7 mouse cellular contexts compared by ENCODE assay signal in the genomic region with DNA sequence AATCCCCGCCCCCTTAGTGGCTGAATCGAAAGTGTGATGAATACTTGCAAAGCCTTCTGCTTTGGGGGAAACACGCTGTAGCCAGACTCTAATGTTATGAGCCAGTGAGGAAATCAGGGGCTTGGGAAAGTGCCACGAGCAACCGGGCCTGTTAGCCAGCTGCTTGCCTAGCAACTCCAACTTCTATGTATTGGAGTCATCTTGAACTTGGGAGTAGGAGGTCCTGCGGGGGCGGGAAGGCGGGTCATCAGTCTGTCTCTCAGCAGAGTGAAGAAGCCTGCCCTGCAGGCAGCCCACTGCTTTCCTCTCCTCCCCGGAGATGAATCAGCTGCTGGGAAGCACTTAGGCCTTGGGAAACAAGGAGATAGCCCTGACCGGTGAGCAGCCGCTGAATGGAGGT. TPM values are rescaled to one million over a fixed set of nuclear protein-coding genes. Genes with fewer than 3 reads are reported as not detected.
DNase-seq lines count a peak whose midpoint lies in the region; ATAC-seq lines count a peak whose summit lies in the region.

No protein-coding gene starts in this region.

- H3K36me3 ChIP-seq in forebrain, embryonic 12.5 days (replicated peaks): no peaks in the 10 kb centered on the region

- no peak overlapping the region for H3K4me3 ChIP-seq in forebrain, embryonic 12.5 days (replicated peaks)

- H3K9me3 ChIP-seq in forebrain, embryonic 12.5 days: no peaks in the 10 kb centered on the region

- WGBS in forebrain, embryonic 12.5 days: 82% methylated on average over 11 of the region's 11 CpGs

- peaks cover 4% of the 10 kb centered on the region; the same call in 1 of the 2 replicates for H3K27me3 ChIP-seq in forebrain, embryonic 12.5 days

- peak; percentile 34 for DNase-seq in urinary bladder, postnatal 25 days (ENCODE audit: low spot score)
- no peak for DNase-seq in urinary bladder, postnatal 10 days (ENCODE audit: low spot score)
- DNase-seq in gastrocnemius, postnatal 25 days: peak; percentile 40
- DNase-seq in layer of hippocampus, postnatal 36 days: peak; percentile 40 to 54
- peak; percentile 77 to 79 for DNase-seq in right cerebral cortex, postnatal 10 days (ENCODE audit: low spot score in 2 of 2)

- no peak overlapping the region for H3K27ac ChIP-seq in forebrain, embryonic 12.5 days

- peaks cover 15% of the 10 kb centered on the region for H3K4me1 ChIP-seq in forebrain, embryonic 12.5 days

- H3K9ac ChIP-seq in forebrain, embryonic 12.5 days: no peak overlapping the region

- no peak for ATAC-seq in CD4-positive, CD25-positive, alpha-beta regulatory T cell, adult 4 months
- no peak for ATAC-seq in forebrain, embryonic 12.5 days (ENCODE audit: low FRiP score)

- H3K4me2 ChIP-seq in forebrain, embryonic 12.5 days: no peak overlapping the region

RNA-seq across cellular contexts. Expression of a gene that starts 42.1 kb away (rescaled TPM):
- 1 to 10 TPM in 1 of 2 experiments, under 1 TPM in 1; 0.13 to 1.1 TPM for total RNA-seq in gastrocnemius, postnatal 25 days (2021)
- total RNA-seq in layer of hippocampus, postnatal 36 days (2021): 1 to 10 TPM; 2.4 to 2.8 TPM
- polyA plus RNA-seq in CD4-positive, CD25-positive, alpha-beta regulatory T cell, adult 4 months (2017; shearing (Covaris generic)): under 1 TPM; 0.47 to 0.62 TPM
- 3.5 and 3.6 TPM in 2 replicates for polyA plus RNA-seq in forebrain, embryonic 12.5 days (2016; fragmentation: Nextera tagmentation; extraction: Ambion mirVana)
